Comparison of ENCODE assay signal across 10 mouse cellular contexts in the genomic region with DNA sequence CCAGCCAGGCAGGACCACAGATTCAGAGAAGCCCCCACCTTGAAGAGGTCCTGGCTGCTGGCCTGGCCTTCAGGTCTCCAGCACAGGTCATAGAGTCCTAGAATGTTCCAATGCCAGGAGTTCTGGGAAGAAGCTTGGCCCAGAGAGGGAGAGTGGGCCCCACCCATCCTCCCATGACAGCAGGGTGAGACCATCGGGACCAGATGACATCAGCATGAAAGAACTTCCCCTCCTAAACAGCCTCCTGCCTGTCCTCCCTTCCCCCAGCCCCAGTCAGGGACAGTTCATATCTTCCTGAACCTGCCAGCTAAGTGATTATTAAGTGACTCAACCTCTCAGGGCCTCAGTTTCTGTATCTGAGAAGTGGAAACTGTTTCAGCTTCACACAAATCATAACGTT. TPM values are rescaled to one million over a fixed set of nuclear protein-coding genes. Genes with fewer than 3 reads are reported as not detected.
DNase-seq lines count a peak whose midpoint lies in the region; ATAC-seq lines count a peak whose summit lies in the region.
"Had no signal": no experiment of that assay in that cellular context is flagged by ENCODE, and none has a peak within 500 bp of the region (broad histone marks: within the 10 kb centered on the region; RNA-seq: fewer than 3 reads in every experiment).

No protein-coding gene starts in this region.

- no peak for DNase-seq in hindbrain, embryonic 14.5 days (ENCODE audit: low spot score)
- DNase-seq in hindbrain, embryonic 10.5 days (ENCODE audit: low spot score) = no peak
- DNase-seq in adrenal gland, postnatal 36 days = peak; percentile 69 to 80
- DNase-seq in heart, postnatal 36 days = peak; percentile 51 to 62
- DNase-seq in lung, postnatal 25 days (ENCODE audit: low spot score) = peak; percentile 88
- DNase-seq in cerebellum, adult 18-20 months = no peak
- no peak for DNase-seq in thymus, postnatal 25 days
- DNase-seq in thymus, postnatal 0 days (ENCODE audit: low spot score) = no peak

- no peak overlapping the region for H3K27ac ChIP-seq in hindbrain, embryonic 14.5 days
- H3K27ac ChIP-seq in hindbrain, embryonic 10.5 days = no peak overlapping the region

- H3K9me3 ChIP-seq in hindbrain, embryonic 14.5 days (ENCODE audit: control insufficient read depth, low read length) = no peaks in the 10 kb centered on the region
- H3K9me3 ChIP-seq in hindbrain, embryonic 10.5 days = no peaks in the 10 kb centered on the region

- H3K36me3 ChIP-seq in hindbrain, embryonic 14.5 days (replicated peaks; ENCODE audit: control insufficient read depth, insufficient read depth) = peaks cover 29% of the 10 kb centered on the region
- H3K36me3 ChIP-seq in hindbrain, embryonic 10.5 days = peaks cover 76% of the 10 kb centered on the region

- H3K4me2 ChIP-seq in hindbrain, embryonic 14.5 days (replicated peaks) = no peak overlapping the region

- peak overlapping the region; percentile 8; the same call in 1 of the 2 replicates for H3K9ac ChIP-seq in hindbrain, embryonic 14.5 days

- no peaks in the 10 kb centered on the region for H3K27me3 ChIP-seq in hindbrain, embryonic 14.5 days (ENCODE audit: control insufficient read depth, insufficient read depth, low read length)
- H3K27me3 ChIP-seq in hindbrain, embryonic 10.5 days (ENCODE audit: insufficient read depth, poor library complexity, severe bottlenecking) = no peaks in the 10 kb centered on the region

- WGBS in hindbrain, embryonic 14.5 days = 73% methylated on average over 2 of the region's 2 CpGs
- WGBS in hindbrain, embryonic 10.5 days = 82% methylated on average over 2 of the region's 2 CpGs

- intact Hi-C loops in heart, postnatal 36 days (cut with DNase I) = no loop called here

- H3K4me1 ChIP-seq in hindbrain, embryonic 14.5 days (replicated peaks; ENCODE audit: control insufficient read depth, insufficient read depth, low read length) = peaks cover 50% of the 10 kb centered on the region
- peaks cover 67% of the 10 kb centered on the region for H3K4me1 ChIP-seq in hindbrain, embryonic 10.5 days (replicated peaks)

- no peak for ATAC-seq in hindbrain, embryonic 14.5 days (ENCODE audit: low FRiP score)

- H3K4me3 ChIP-seq in hindbrain, embryonic 14.5 days (replicated peaks; ENCODE audit: low read length) = no peak overlapping the region
- no peak overlapping the region for H3K4me3 ChIP-seq in hindbrain, embryonic 10.5 days

RNA-seq across cellular contexts. Expression of a gene that starts 5.5 kb away (rescaled TPM):
- 57.0 and 58.8 TPM in 2 replicates for polyA plus RNA-seq in hindbrain, embryonic 14.5 days (2014; fragmentation: Nextera tagmentation; extraction: Ambion mirVana)
- 187 and 235 TPM in 2 replicates for polyA plus RNA-seq in hindbrain, embryonic 10.5 days (2016; fragmentation: Nextera tagmentation; extraction: Ambion mirVana)
- 100 to 1,000 TPM in 1 of 2 experiments, 10 to 100 TPM in 1; 50.0 to 107 TPM for total RNA-seq in adrenal gland, postnatal 36 days (2021)
- 10 to 100 TPM; 16.9 to 18.0 TPM for total RNA-seq in heart, postnatal 36 days (2021)
- polyA plus RNA-seq in thymus, postnatal 0 days (2015; fragmentation: Nextera tagmentation; extraction: Ambion mirVana) = 34.2 and 37.6 TPM in 2 replicates

RNA-seq across cellular contexts. Expression of a gene that starts 14.1 kb away (rescaled TPM):
- 0.35 TPM in 1 of 2 replicates, not detected in the other for polyA plus RNA-seq in hindbrain, embryonic 14.5 days (2014; fragmentation: Nextera tagmentation; extraction: Ambion mirVana)
- not detected in 2 replicates for polyA plus RNA-seq in hindbrain, embryonic 10.5 days (2016; fragmentation: Nextera tagmentation; extraction: Ambion mirVana)
- not detected for total RNA-seq in adrenal gland, postnatal 36 days (2021)
- not detected for total RNA-seq in heart, postnatal 36 days (2021)
- not detected in 2 replicates for polyA plus RNA-seq in thymus, postnatal 0 days (2015; fragmentation: Nextera tagmentation; extraction: Ambion mirVana)
- total RNA-seq: ES-E14; gastrocnemius, postnatal 36 days had no signal

RNA-seq across cellular contexts. Expression of a gene that starts 28.9 kb away (rescaled TPM):
- polyA plus RNA-seq in hindbrain, embryonic 14.5 days (2014; fragmentation: Nextera tagmentation; extraction: Ambion mirVana) = 15.1 and 15.3 TPM in 2 replicates
- polyA plus RNA-seq in hindbrain, embryonic 10.5 days (2016; fragmentation: Nextera tagmentation; extraction: Ambion mirVana) = 22.8 and 23.8 TPM in 2 replicates
- total RNA-seq in adrenal gland, postnatal 36 days (2021) = 10 to 100 TPM; 17.1 to 21.1 TPM
- total RNA-seq in heart, postnatal 36 days (2021) = 10 to 100 TPM; 16.7 to 16.8 TPM
- 20.1 and 22.8 TPM in 2 replicates for polyA plus RNA-seq in thymus, postnatal 0 days (2015; fragmentation: Nextera tagmentation; extraction: Ambion mirVana)

RNA-seq across cellular contexts. Expression of a gene that starts 29.0 kb away (rescaled TPM):
- 31.7 and 37.0 TPM in 2 replicates for polyA plus RNA-seq in hindbrain, embryonic 14.5 days (2014; fragmentation: Nextera tagmentation; extraction: Ambion mirVana)
- polyA plus RNA-seq in hindbrain, embryonic 10.5 days (2016; fragmentation: Nextera tagmentation; extraction: Ambion mirVana) = 45.3 and 48.9 TPM in 2 replicates
- total RNA-seq in adrenal gland, postnatal 36 days (2021) = 10 to 100 TPM; 44.2 to 50.2 TPM
- total RNA-seq in heart, postnatal 36 days (2021) = 10 to 100 TPM; 33.5 to 36.0 TPM
- 53.3 and 60.3 TPM in 2 replicates for polyA plus RNA-seq in thymus, postnatal 0 days (2015; fragmentation: Nextera tagmentation; extraction: Ambion mirVana)

Comparison
In these comparisons a context has a peak if more than half of its experiments do, and no peak if none do; other contexts are left out.
1. DNase-seq: peak in adrenal gland, postnatal 36 days (2 of 2), heart, postnatal 36 days (2 of 2) and lung, postnatal 25 days (single experiment); none in hindbrain, embryonic 14.5 days (single experiment), hindbrain, embryonic 10.5 days (single experiment), cerebellum, adult 18-20 months (0 of 2), thymus, postnatal 25 days (single experiment) and thymus, postnatal 0 days (single experiment).